Mouse (Mus musculus) limb, embryonic 13.5 days (tissue): ENCODE results near the gene Prn. TPM values are rescaled to one million over a fixed set of nuclear protein-coding genes. Genes with fewer than 3 reads are reported as not detected.

Source experiments
- ATAC-seq: fragments of 200-750 bp; cut with Nextera tagmentation; 2 replicates; pipeline ENCODE4 v1.8.0; 2017; ENCODE audit warnings: low read depth, moderate number of reproducible peaks, moderate TSS enrichment; ENCODE audit not compliant: low FRiP score
- H3K27ac ChIP-seq: fragments of 300-500 bp; sonication (generic); 2 replicates; pipeline ENCODE4 v1.5.1; 2015; ENCODE audit warnings: inconsistent platforms, mild to moderate bottlenecking, moderate library complexity
- H3K27me3 ChIP-seq: fragments of 300-500 bp; sonication (generic); 2 replicates; pipeline ENCODE4 v1.6.1; 2015; ENCODE audit warnings: mild to moderate bottlenecking, inconsistent platforms
- H3K36me3 ChIP-seq: fragments of 300-500 bp; sonication (generic); 2 replicates; pipeline ENCODE4 v1.6.1; 2015; ENCODE audit warnings: inconsistent platforms, mild to moderate bottlenecking, moderate library complexity
- H3K4me1 ChIP-seq: fragments of 300-500 bp; sonication (generic); 2 replicates; pipeline ENCODE4 v1.6.1; 2015; ENCODE audit warnings: inconsistent platforms
- H3K4me2 ChIP-seq: fragments of 300-500 bp; sonication (generic); replicated peaks from 2 replicates; pipeline ENCODE4 v1.6.1; 2015; ENCODE audit warnings: inconsistent platforms, mild to moderate bottlenecking, moderate library complexity
- H3K4me3 ChIP-seq: fragments of 300-500 bp; sonication (generic); 2 replicates; pipeline ENCODE4 v1.5.1; 2015; ENCODE audit warnings: moderate library complexity, mild to moderate bottlenecking, inconsistent platforms
- H3K9ac ChIP-seq: fragments of 300-500 bp; sonication (generic); 2 replicates; pipeline ENCODE4 v1.6.1; 2015; ENCODE audit warnings: mild to moderate bottlenecking, inconsistent platforms
- H3K9me3 ChIP-seq: fragments of 300-500 bp; sonication (generic); 2 replicates; pipeline ENCODE4 v1.6.1; 2016; ENCODE audit warnings: inconsistent platforms
- WGBS: fragments of 180-500 bp; shearing (Covaris S2); methylation state at CpG from one replicate; pipeline ENCODE4 v1.1.7; 2015; 5-methylcytosine and 5-hydroxymethylcytosine counted together
- polyA plus RNA-seq: library from polyadenylated mRNA; unstranded; fragments of >200 nt; fragmentation: Nextera tagmentation; extraction: Ambion mirVana; gene quantifications from 2 replicates; pipeline ENCODE4 v1.2.1, GENCODE M21; 2015

Prn gene
- polyA plus RNA-seq, 1 experiment from 2014 or later, result not detected

GRCm38 (mm10) chr2:131888233-131888632 lies 21.5 kb upstream of the Prn start:
- no peak overlapping the region for H3K4me2 ChIP-seq
- ATAC-seq, result no peak
- peaks cover 15% of the 10 kb centered on the region; the same call in 1 of the 2 replicates for H3K4me1 ChIP-seq
- H3K9me3 ChIP-seq, result no peaks in the 10 kb centered on the region
- H3K27me3 ChIP-seq, result no peaks in the 10 kb centered on the region
- no peaks in the 10 kb centered on the region for H3K36me3 ChIP-seq
- no peak overlapping the region for H3K9ac ChIP-seq
- H3K27ac ChIP-seq, result no peak overlapping the region
- no peak overlapping the region for H3K4me3 ChIP-seq
- WGBS, result 70% methylated on average over 7 of the region's 7 CpGs

GRCm38 (mm10) chr2:131892534-131892933 lies 17.2 kb upstream of the Prn start:
- Histone ChIP-seq H3K4me1 (peaks cover 15% of the 10 kb centered on the region; the same call in 1 of the 2 replicates), H3K4me3 (no peak overlapping the region), H3K27me3 (no peaks in the 10 kb centered on the region), H3K36me3 (no peaks in the 10 kb centered on the region), H3K27ac (no peak overlapping the region), H3K9ac (no peak overlapping the region), H3K9me3 (no peaks in the 10 kb centered on the region), H3K4me2 (no peak overlapping the region)
- ATAC-seq, result no peak
- 52% methylated on average over 5 of the region's 5 CpGs for WGBS

- Histone ChIP-seq H3K9me3 (no peaks in the 10 kb centered on the region), H3K36me3 (no peaks in the 10 kb centered on the region), H3K27ac (no peak overlapping the region), H3K4me1 (no peaks in the 10 kb centered on the region), H3K9ac (no peak overlapping the region), H3K27me3 (no peaks in the 10 kb centered on the region), H3K4me2 (no peak overlapping the region), H3K4me3 (no peak overlapping the region)
- 60% methylated on average over 2 of the region's 2 CpGs for WGBS
- no peak for ATAC-seq
Measured at GRCm38 (mm10) chr2:131895106-131895505, 14.7 kb upstream of the Prn start.

- ATAC-seq, result no peak
- no peaks in the 10 kb centered on the region for H3K9me3 ChIP-seq
- no peak overlapping the region for H3K9ac ChIP-seq
- no peak overlapping the region for H3K27ac ChIP-seq
- H3K4me3 ChIP-seq, result no peak overlapping the region
- no peaks in the 10 kb centered on the region for H3K36me3 ChIP-seq
- WGBS, result 95% methylated on average over 4 of the region's 4 CpGs
- H3K4me1 ChIP-seq, result no peaks in the 10 kb centered on the region
- no peak overlapping the region for H3K4me2 ChIP-seq
- H3K27me3 ChIP-seq, result no peaks in the 10 kb centered on the region
Measured at GRCm38 (mm10) chr2:131896011-131896410, 13.7 kb upstream of the Prn start.

GRCm38 (mm10) chr2:131897336-131898109 lies 12.2 kb upstream of the Prn start:
- Histone ChIP-seq H3K9ac (no peak overlapping the region), H3K4me1 (no peaks in the 10 kb centered on the region), H3K27me3 (no peaks in the 10 kb centered on the region), H3K9me3 (no peaks in the 10 kb centered on the region), H3K4me3 (no peak overlapping the region), H3K27ac (no peak overlapping the region), H3K4me2 (no peak overlapping the region), H3K36me3 (no peaks in the 10 kb centered on the region)
- no peak for ATAC-seq
- 88% methylated on average over 12 of the region's 12 CpGs for WGBS

- Histone ChIP-seq H3K27ac (no peak overlapping the region), H3K4me1 (0 out of 2 replicates have a peak, but pooled peaks cover 4% of the 10 kb centered on the region), H3K9ac (no peak overlapping the region), H3K9me3 (no peaks in the 10 kb centered on the region), H3K4me3 (no peak overlapping the region), H3K4me2 (no peak overlapping the region), H3K36me3 (no peaks in the 10 kb centered on the region), H3K27me3 (no peaks in the 10 kb centered on the region)
- WGBS, result 59% methylated on average over 3 of the region's 3 CpGs
- ATAC-seq, result no peak
Measured at GRCm38 (mm10) chr2:131902423-131902822, 7.3 kb upstream of the Prn start.

GRCm38 (mm10) chr2:131902867-131903266 lies 6.9 kb upstream of the Prn start:
- Histone ChIP-seq H3K27me3 (no peaks in the 10 kb centered on the region), H3K9me3 (no peaks in the 10 kb centered on the region), H3K4me1 (0 out of 2 replicates have a peak, but pooled peaks cover 4% of the 10 kb centered on the region), H3K36me3 (no peaks in the 10 kb centered on the region), H3K4me2 (no peak overlapping the region), H3K4me3 (no peak overlapping the region), H3K27ac (no peak overlapping the region), H3K9ac (no peak overlapping the region)
- ATAC-seq, result no peak
- WGBS, result 31% methylated on average over 8 of the region's 8 CpGs

GRCm38 (mm10) chr2:131905025-131905424 lies 4.7 kb upstream of the Prn start:
- no peak for ATAC-seq

GRCm38 (mm10) chr2:131905776-131906175 lies 4.0 kb upstream of the Prn start:
- no peaks in the 10 kb centered on the region for H3K27me3 ChIP-seq
- no peak overlapping the region for H3K27ac ChIP-seq
- 47% methylated on average over 6 of the region's 6 CpGs for WGBS
- no peak for ATAC-seq
- H3K4me3 ChIP-seq, result no peak overlapping the region
- H3K36me3 ChIP-seq, result no peaks in the 10 kb centered on the region
- no peak overlapping the region for H3K9ac ChIP-seq
- peaks cover 11% of the 10 kb centered on the region for H3K4me1 ChIP-seq
- no peaks in the 10 kb centered on the region for H3K9me3 ChIP-seq
- H3K4me2 ChIP-seq, result no peak overlapping the region

More at GRCm38 (mm10) chr2:131905025-131905424, 4.7 kb upstream of the Prn start:
- H3K9me3 ChIP-seq, result no peaks in the 10 kb centered on the region
- H3K9ac ChIP-seq, result no peak overlapping the region
- 65% methylated on average over 5 of the region's 5 CpGs for WGBS
- no peak overlapping the region for H3K4me2 ChIP-seq
- H3K4me1 ChIP-seq, result 0 out of 2 replicates have a peak, but pooled peaks cover 4% of the 10 kb centered on the region
- no peak overlapping the region for H3K4me3 ChIP-seq
- no peaks in the 10 kb centered on the region for H3K27me3 ChIP-seq
- no peak overlapping the region for H3K27ac ChIP-seq
- H3K36me3 ChIP-seq, result no peaks in the 10 kb centered on the region

GRCm38 (mm10) chr2:131906266-131906665 lies 3.5 kb upstream of the Prn start:
- WGBS, result 80% methylated on average over 3 of the region's 3 CpGs
- Histone ChIP-seq H3K9ac (no peak overlapping the region), H3K4me2 (no peak overlapping the region), H3K4me1 (peaks cover 16% of the 10 kb centered on the region), H3K9me3 (no peaks in the 10 kb centered on the region), H3K27ac (no peak overlapping the region), H3K36me3 (no peaks in the 10 kb centered on the region), H3K27me3 (no peaks in the 10 kb centered on the region), H3K4me3 (no peak overlapping the region)
- no peak for ATAC-seq

- no peaks in the 10 kb centered on the region for H3K36me3 ChIP-seq
- 71% methylated on average over 1 of the region's 1 CpGs for WGBS
- no peak for ATAC-seq
Measured at GRCm38 (mm10) chr2:131906846-131907245, 2.9 kb upstream of the Prn start.

GRCm38 (mm10) chr2:131907311-131907710 lies 2.4 kb upstream of the Prn start:
- H3K9me3 ChIP-seq, result no peaks in the 10 kb centered on the region
- no peak overlapping the region for H3K9ac ChIP-seq
- no peak overlapping the region for H3K27ac ChIP-seq
- no peak for ATAC-seq
- no peaks in the 10 kb centered on the region for H3K27me3 ChIP-seq
- peaks cover 21% of the 10 kb centered on the region for H3K4me1 ChIP-seq
- no peaks in the 10 kb centered on the region for H3K36me3 ChIP-seq
- no peak overlapping the region for H3K4me3 ChIP-seq
- WGBS, result 78% methylated on average over 5 of the region's 5 CpGs
- no peak overlapping the region for H3K4me2 ChIP-seq

More at GRCm38 (mm10) chr2:131906846-131907245, 2.9 kb upstream of the Prn start:
- Histone ChIP-seq H3K9me3 (no peaks in the 10 kb centered on the region), H3K4me1 (peaks cover 21% of the 10 kb centered on the region), H3K4me2 (no peak overlapping the region), H3K27me3 (no peaks in the 10 kb centered on the region), H3K9ac (no peak overlapping the region), H3K27ac (no peak overlapping the region), H3K4me3 (no peak overlapping the region)
